Mouse (Mus musculus) heart, adult 2 months (tissue): ENCODE measurements around the gene Pold4.

Source experiments
- CTCF ChIP-seq: fragments of 200-600 bp; IDR thresholded peaks from 2 replicates; pipeline ENCODE4 v1.8.1; 2022; ENCODE audit warnings: antibody characterized with exemption, mild to moderate bottlenecking, moderate library complexity
- EP300 ChIP-seq: fragments of 200-500 bp; IDR thresholded peaks from 2 replicates; pipeline ENCODE4 v1.6.1; 2011; ENCODE audit warnings: low read depth, low read length, control low read depth; ENCODE audit not compliant: insufficient read depth
- POLR2A ChIP-seq: fragments of 200-500 bp; IDR thresholded peaks from 2 replicates; pipeline ENCODE4 v1.6.1; 2011; ENCODE audit warnings: mild to moderate bottlenecking, low read depth, low read length, control low read depth; ENCODE audit not compliant: insufficient read depth

- peak; percentile 65 for TF ChIP-seq CTCF
- no peak for TF ChIP-seq POLR2A
- no peak for TF ChIP-seq EP300
Measured at GRCm38 (mm10) chr19:4255583-4256162, 24.0 kb downstream of the Pold4 start.
